Mouse (Mus musculus): ENCODE data around the gene Pi4kb. TPM values are rescaled to one million over a fixed set of nuclear protein-coding genes. Genes with fewer than 3 reads are reported as not detected.

Pi4kb gene
- total and polyA plus RNA-seq, 3 experiments: 24.0 to 39.2 (median 30.7) TPM

DNA sequence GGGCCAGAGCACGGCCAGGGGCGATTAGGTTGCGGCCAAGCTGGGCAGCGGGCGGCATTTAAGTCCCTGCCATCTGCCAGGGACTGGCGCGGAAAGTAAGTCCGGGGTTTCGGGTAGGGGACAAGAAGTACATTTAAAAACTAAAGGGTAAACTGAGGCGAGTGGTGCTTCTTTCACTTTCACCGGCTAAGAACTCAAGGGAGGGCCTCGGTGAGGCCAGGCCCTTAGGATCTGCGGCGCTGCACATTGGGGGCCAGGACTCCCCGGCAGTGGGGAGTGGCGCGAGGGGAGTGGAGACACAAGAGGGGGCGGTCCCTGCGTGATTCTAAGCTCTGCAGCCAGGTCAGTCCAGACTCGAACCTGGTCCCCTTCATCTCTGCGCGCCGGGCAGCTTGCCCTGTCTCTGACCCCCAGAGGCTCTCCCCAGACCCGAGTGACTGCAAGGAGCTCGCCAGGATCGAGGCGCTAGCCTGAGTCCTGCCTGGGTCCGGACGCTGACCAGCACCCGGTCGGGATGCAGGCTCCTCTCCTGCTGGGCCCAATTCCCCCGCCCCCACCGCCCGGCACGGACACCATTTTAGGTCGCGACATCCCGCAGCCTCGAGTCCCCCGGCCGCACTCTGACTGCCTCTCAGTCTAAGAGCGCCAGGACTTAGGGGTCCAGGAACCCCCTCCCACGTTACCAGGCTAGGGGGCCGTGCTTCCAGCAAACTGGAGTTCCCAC is 40.1 kb downstream of the Pi4kb start:
- dilution Hi-C loops (cut with MboI; ENCODE audit: extremely low pct_ligation_motif_present, extremely low pct_unique_long_range_greater_than_20kb, low sequenced_read_pairs): no loop called here
- H3K27ac ChIP-seq (ENCODE audit: insufficient read depth, low read depth): 0 out of 2 replicates have a peak overlapping the region, but pooled peaks have one; percentile 1
- peak; percentile 37 for DNase-seq (ENCODE audit: extremely low read depth)
- peak overlapping the region; percentile 60 for H3K9ac ChIP-seq (ENCODE audit: insufficient read depth, low read depth)
- H3K4me2 ChIP-seq (ENCODE audit: insufficient read depth, low read depth, poor library complexity, severe bottlenecking): peak overlapping the region; percentile 82
- H3K9me3 ChIP-seq (replicated peaks; ENCODE audit: low read length): no peaks in the 10 kb centered on the region
- H3K36me3 ChIP-seq (replicated peaks in 1 of 2; ENCODE audit: control insufficient read depth in 1 of 2, insufficient read depth in 1 of 2, low read length in 1 of 2): peaks cover 24 to 38% of the 10 kb centered on the region in 2 experiments
- H3K4me3 ChIP-seq (replicated peaks in 1 of 3; ENCODE audit: low read depth in 2 of 3, low read length in 2 of 3, poor library complexity in 1 of 3): peak overlapping the region; percentile 68 to 86 (median 83)
- in situ Hi-C loops (cut with MboI; ENCODE audit: low pct_ligation_motif_present, low pct_unique_long_range_greater_than_20kb, low sequenced_read_pairs): loop anchor here (5.0 kb wide), 1 partner anchor 57 kb away; no protein-coding TSS in a partner anchor
- H3K4me1 ChIP-seq (ENCODE audit: control insufficient read depth in 1 of 2, insufficient read depth in 2 of 2): peaks cover 2 to 33% of the 10 kb centered on the region in 2 experiments; a peak in 2 of 4 replicates
- TF ChIP-seq JUN (IDR thresholded peaks at IDR 0.05; ENCODE audit: insufficient read depth, low read depth, low read length): no peak
- TF ChIP-seq TCF12 (IDR thresholded peaks at IDR 0.05; ENCODE audit: low read depth, low read length): 0 out of 2 replicates have a peak, but pooled peaks have one; percentile 8
- TF ChIP-seq SIN3A (IDR thresholded peaks at IDR 0.05; ENCODE audit: low read length): peak; percentile 2
- H3K79me2 ChIP-seq (replicated peaks; ENCODE audit: control insufficient read depth, extremely low read depth, insufficient read depth, poor library complexity, severe bottlenecking): peaks cover 9% of the 10 kb centered on the region
- no peaks in the 10 kb centered on the region for H3K27me3 ChIP-seq (replicated peaks)

DNA sequence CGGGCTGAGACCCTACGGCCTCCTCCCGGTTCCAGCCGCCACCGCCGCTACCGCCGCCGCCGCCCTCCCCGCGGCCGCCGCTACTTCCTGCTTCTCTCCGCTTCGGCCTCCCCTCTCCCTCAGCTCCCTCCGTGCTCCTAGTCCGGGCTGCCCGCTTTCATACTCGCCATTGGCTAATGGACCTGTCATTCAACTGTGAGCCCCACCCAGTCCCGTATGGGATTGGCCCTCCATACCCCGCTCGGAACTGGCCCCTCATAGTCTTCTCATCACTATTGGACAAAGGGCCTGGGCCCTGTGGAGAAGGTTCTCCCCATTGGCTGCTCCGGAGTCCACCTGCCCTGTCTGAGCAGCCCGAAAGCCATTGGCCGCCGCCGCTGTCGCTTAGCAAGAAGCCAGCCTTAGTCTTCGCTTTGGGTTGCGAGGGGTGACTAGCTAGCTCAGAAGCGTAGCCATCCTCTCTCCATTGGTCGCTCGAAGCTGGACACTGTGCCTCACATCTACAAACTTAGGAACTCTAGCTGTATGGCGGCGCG is 40.9 kb downstream of the Pi4kb start, which contains the start of gene Zfp687:
Gene Zfp687 (minus strand): TSS at position 112 of the 536 bp plus-strand sequence.
- Histone ChIP-seq H3K4me1 (ENCODE audit: control insufficient read depth in 1 of 2, insufficient read depth in 2 of 2) (peaks cover 2 to 30% of the 10 kb centered on the region in 2 experiments; a peak in 2 of 4 replicates), H3K79me2 (replicated peaks; ENCODE audit: control insufficient read depth, extremely low read depth, insufficient read depth, poor library complexity, severe bottlenecking) (peaks cover 9% of the 10 kb centered on the region), H3K27me3 (replicated peaks) (no peaks in the 10 kb centered on the region), H3K4me3 (replicated peaks in 1 of 3; ENCODE audit: low read depth in 2 of 3, low read length in 2 of 3, poor library complexity in 1 of 3) (peak within 1 kb of the TSS; percentile 78 to 86 (median 83)), H3K36me3 (replicated peaks in 1 of 2; ENCODE audit: control insufficient read depth in 1 of 2, insufficient read depth in 1 of 2, low read length in 1 of 2) (peaks cover 18 to 35% of the 10 kb centered on the region in 2 experiments), H3K27ac (ENCODE audit: insufficient read depth, low read depth) (peak within 1 kb of the TSS; percentile 95), H3K4me2 (ENCODE audit: insufficient read depth, low read depth, poor library complexity, severe bottlenecking) (peak within 1 kb of the TSS; percentile 82), H3K9me3 (replicated peaks; ENCODE audit: low read length) (no peaks in the 10 kb centered on the region), H3K9ac (ENCODE audit: insufficient read depth, low read depth) (peak within 1 kb of the TSS; percentile 73)
- in situ Hi-C loops (cut with MboI; ENCODE audit: low pct_ligation_motif_present, low pct_unique_long_range_greater_than_20kb, low sequenced_read_pairs): no loop called here
- DNase-seq (ENCODE audit: extremely low read depth): peak; percentile 99
- dilution Hi-C loops (cut with MboI; ENCODE audit: extremely low pct_ligation_motif_present, extremely low pct_unique_long_range_greater_than_20kb, low sequenced_read_pairs): no loop called here
- no peak for TF ChIP-seq JUND (conservative IDR thresholded peaks at IDR 0.05; ENCODE audit: low read depth, low read length)
- peak; percentile 57 for TF ChIP-seq HCFC1 (IDR thresholded peaks at IDR 0.05; ENCODE audit: low read depth, low read length)
- TF ChIP-seq EP300 (IDR thresholded peaks at IDR 0.05; ENCODE audit: low read length): no peak
- TF ChIP-seq SMC3 (IDR thresholded peaks at IDR 0.05; ENCODE audit: low read depth, low read length): no peak
- TF ChIP-seq RCOR1 (conservative IDR thresholded peaks at IDR 0.05; ENCODE audit: low read depth, low read length): no peak; the same call in 1 of the 2 replicates
- no peak for TF ChIP-seq PAX5 (IDR thresholded peaks at IDR 0.05; ENCODE audit: low read length)
- 0 out of 2 replicates have a peak, but pooled peaks have one; percentile 20 for TF ChIP-seq TBP (conservative IDR thresholded peaks at IDR 0.05; ENCODE audit: low read depth, low read length)
- TF ChIP-seq MXI1 (IDR thresholded peaks at IDR 0.05; ENCODE audit: low read depth, low read length): no peak; the same call in 1 of the 2 replicates
- TF ChIP-seq CHD2 (IDR thresholded peaks at IDR 0.05; ENCODE audit: low read length): peak; percentile 98
- TF ChIP-seq ETS1 (conservative IDR thresholded peaks at IDR 0.05; ENCODE audit: low read depth, low read length): no peak
- no peak for TF ChIP-seq CHD1 (IDR thresholded peaks at IDR 0.05; ENCODE audit: low read depth, low read length)
- TF ChIP-seq E2F4 (IDR thresholded peaks at IDR 0.05; ENCODE audit: insufficient replicate concordance, low read depth, low read length): 0 out of 2 replicates have a peak, but pooled peaks have one; percentile 20
- TF ChIP-seq NELFE (IDR thresholded peaks at IDR 0.05; ENCODE audit: low read depth, low read length): peak; percentile 82
- TF ChIP-seq TCF12 (IDR thresholded peaks at IDR 0.05; ENCODE audit: low read depth, low read length): no peak
- no peak for TF ChIP-seq USF2 (conservative IDR thresholded peaks at IDR 0.05; ENCODE audit: low read depth, low read length)
- TF ChIP-seq JUN (IDR thresholded peaks at IDR 0.05; ENCODE audit: insufficient read depth, low read depth, low read length): no peak
- TF ChIP-seq IRF4 (IDR thresholded peaks at IDR 0.05; ENCODE audit: low read depth, low read length): no peak
- no peak; the same call in 1 of the 2 replicates for TF ChIP-seq GABPA (IDR thresholded peaks at IDR 0.05; ENCODE audit: insufficient replicate concordance, low read depth, low read length)
- TF ChIP-seq ZMIZ1 (IDR thresholded peaks at IDR 0.05; ENCODE audit: low read depth, low read length): peak; percentile 40; the same call in 1 of the 2 replicates
- no peak for TF ChIP-seq ZC3H11A (IDR thresholded peaks at IDR 0.05; ENCODE audit: low read depth, low read length)
- TF ChIP-seq MAZ (IDR thresholded peaks at IDR 0.05; ENCODE audit: low read depth, low read length): peak; percentile 97
- TF ChIP-seq CTCF (conservative IDR thresholded peaks at IDR 0.05 in 1 of 2, IDR thresholded peaks at IDR 0.05 in 1 of 2; ENCODE audit: low read depth in 2 of 2, low read length in 2 of 2): no peak
- TF ChIP-seq ZKSCAN1 (IDR thresholded peaks at IDR 0.05; ENCODE audit: borderline replicate concordance, low read depth, low read length): no peak
- peak; percentile 70; the same call in 1 of the 2 replicates for TF ChIP-seq KAT2A (IDR thresholded peaks at IDR 0.05; ENCODE audit: insufficient replicate concordance, low read length)
- no peak for TF ChIP-seq ZNF384 (IDR thresholded peaks at IDR 0.05; ENCODE audit: low read depth, low read length)
- TF ChIP-seq RAD21 (IDR thresholded peaks at IDR 0.05; ENCODE audit: low read depth, low read length): no peak
- no peak for TF ChIP-seq MAFK (IDR thresholded peaks at IDR 0.05; ENCODE audit: insufficient replicate concordance, low read length)
- peak; percentile 91 for TF ChIP-seq ELF1 (IDR thresholded peaks at IDR 0.05; ENCODE audit: low read depth, low read length)
- no peak for TF ChIP-seq MAX (IDR thresholded peaks at IDR 0.05; ENCODE audit: low read length)

Data from CH12.LX (cell line).